Mouse (Mus musculus): ENCODE results near the gene Scap. TPM values are rescaled to one million over a fixed set of nuclear protein-coding genes. Genes with fewer than 3 reads are reported as not detected.
"Not testable (repeated sequence)": the region's sequence is repeated elsewhere in the genome, so short reads cannot be mapped to it uniquely, and the experiment has no call there.

Scap gene
- polyA plus RNA-seq, 1 experiment from 2014 or later, result 28.4 TPM

DNA sequence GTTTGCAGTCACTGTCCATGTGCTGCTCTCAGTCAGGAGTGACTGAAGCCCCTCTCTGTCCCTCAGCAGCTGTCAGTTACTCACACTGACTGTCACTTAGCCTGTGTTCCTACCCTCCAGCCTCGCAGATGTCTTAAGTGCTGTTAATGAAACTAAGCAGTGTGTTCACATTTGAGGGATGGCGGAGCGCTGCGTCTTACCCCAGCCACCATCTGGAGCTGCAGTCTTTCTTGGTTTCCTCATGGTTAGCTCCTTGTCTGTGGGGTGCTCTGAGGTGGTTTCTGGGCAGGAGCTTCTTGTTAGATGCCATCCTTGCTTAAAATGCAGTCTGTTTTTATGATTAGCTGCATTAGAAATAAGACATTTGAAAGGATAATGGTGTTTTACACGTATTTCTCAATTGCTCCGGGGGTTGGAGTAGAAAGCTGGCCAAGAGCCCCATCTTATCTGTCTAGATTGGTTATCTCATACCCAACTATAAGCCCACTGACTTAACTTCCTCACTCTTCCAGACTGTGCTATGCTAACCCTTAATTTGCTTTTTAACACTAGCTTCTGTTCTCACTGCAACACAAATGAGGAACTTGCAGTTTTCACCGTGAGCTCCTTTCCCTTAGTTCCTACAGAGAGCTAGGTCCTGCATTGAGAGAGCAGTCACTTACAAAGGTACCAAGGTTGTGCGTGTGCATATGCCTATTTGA, 19.0 kb downstream of the Scap start:
- Histone ChIP-seq H3K4me3 (ENCODE audit: low read depth, low read length) (no peak overlapping the region), H3K27me3 (ENCODE audit: control insufficient read depth, insufficient read depth, low read length) (no peaks in the 10 kb centered on the region), H3K4me2 (replicated peaks; ENCODE audit: low read depth, low read length) (no peak overlapping the region), H3K9me3 (ENCODE audit: control insufficient read depth, low read depth, low read length) (no peaks in the 10 kb centered on the region), H3K36me3 (ENCODE audit: control insufficient read depth, insufficient read depth, low read length) (peaks cover 4% of the 10 kb centered on the region; the same call in 1 of the 2 replicates), H3K27ac (ENCODE audit: low read length) (no peak overlapping the region), H3K9ac (replicated peaks; ENCODE audit: low read depth, low read length) (no peak overlapping the region), H3K4me1 (ENCODE audit: control insufficient read depth, insufficient read depth, low read length) (0 out of 2 replicates have a peak, but pooled peaks cover 3% of the 10 kb centered on the region)
- 82% methylated on average over 8 of the region's 8 CpGs for WGBS
- no peak for ATAC-seq (ENCODE audit: insufficient number of reproducible peaks, insufficient read depth, low FRiP score, low read depth)

DNA sequence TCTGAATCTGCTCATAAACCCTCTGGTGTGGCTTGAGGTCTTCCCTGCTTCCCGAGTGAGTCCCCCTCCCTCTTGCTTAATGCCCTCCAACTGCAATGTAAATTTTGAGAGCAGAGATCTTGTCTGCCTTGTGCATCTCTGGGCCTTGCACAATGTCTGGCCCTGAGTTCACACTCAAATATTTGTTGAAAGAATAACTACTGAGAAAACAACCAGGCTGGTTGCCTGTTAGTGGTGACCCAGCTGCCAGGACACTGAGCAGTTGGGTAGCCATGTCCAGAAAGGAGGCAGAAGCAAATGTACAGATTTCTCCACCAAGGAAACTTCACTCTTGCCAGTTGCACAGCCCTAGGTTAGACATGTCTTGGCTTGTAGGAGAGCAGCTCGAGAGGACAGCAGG, 25.3 kb downstream of the Scap start:
- WGBS, result 67% methylated on average over 2 of the region's 2 CpGs
- no peaks in the 10 kb centered on the region for H3K4me1 ChIP-seq (ENCODE audit: control insufficient read depth, insufficient read depth, low read length)
- no peak overlapping the region for H3K9ac ChIP-seq (replicated peaks; ENCODE audit: low read depth, low read length)
- H3K4me2 ChIP-seq (replicated peaks; ENCODE audit: low read depth, low read length), result no peak overlapping the region
- H3K27ac ChIP-seq (ENCODE audit: low read length), result no peak overlapping the region
- H3K9me3 ChIP-seq (ENCODE audit: control insufficient read depth, low read depth, low read length), result no peaks in the 10 kb centered on the region
- H3K27me3 ChIP-seq (ENCODE audit: control insufficient read depth, insufficient read depth, low read length), result no peaks in the 10 kb centered on the region
- no peak for ATAC-seq (ENCODE audit: insufficient number of reproducible peaks, insufficient read depth, low FRiP score, low read depth)
- peaks cover 3% of the 10 kb centered on the region for H3K36me3 ChIP-seq (ENCODE audit: control insufficient read depth, insufficient read depth, low read length)
- H3K4me3 ChIP-seq (ENCODE audit: low read depth, low read length), result no peak overlapping the region

DNA sequence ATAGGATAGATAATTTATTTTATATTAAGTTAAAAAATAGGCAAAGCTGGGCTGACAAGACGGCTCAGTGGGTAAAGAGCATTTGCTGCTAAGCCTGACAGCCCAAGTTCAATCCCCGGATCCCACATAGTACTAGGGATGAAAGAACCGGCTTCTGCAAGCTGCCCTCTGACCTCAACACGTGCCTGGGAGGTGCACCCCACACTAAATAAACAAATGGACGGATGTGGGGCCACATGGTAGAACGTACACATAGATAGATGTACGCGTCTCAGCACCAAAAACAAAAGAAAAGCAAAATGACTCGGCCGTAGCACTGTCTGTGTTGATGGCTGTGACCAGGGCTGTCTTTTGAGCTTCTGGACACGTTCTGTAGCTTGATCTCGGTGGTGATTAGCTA, 28.2 kb downstream of the Scap start:
- 51% methylated on average over 12 of the region's 12 CpGs for WGBS
- no peaks in the 10 kb centered on the region for H3K4me1 ChIP-seq (ENCODE audit: control insufficient read depth, insufficient read depth, low read length)
- H3K4me3 ChIP-seq (ENCODE audit: low read depth, low read length), result no peak overlapping the region
- peaks cover 3% of the 10 kb centered on the region for H3K36me3 ChIP-seq (ENCODE audit: control insufficient read depth, insufficient read depth, low read length)
- H3K4me2 ChIP-seq (replicated peaks; ENCODE audit: low read depth, low read length), result no peak overlapping the region
- H3K27me3 ChIP-seq (ENCODE audit: control insufficient read depth, insufficient read depth, low read length), result no peaks in the 10 kb centered on the region
- H3K27ac ChIP-seq (ENCODE audit: low read length), result no peak overlapping the region
- no peaks in the 10 kb centered on the region for H3K9me3 ChIP-seq (ENCODE audit: control insufficient read depth, low read depth, low read length)
- H3K9ac ChIP-seq (replicated peaks; ENCODE audit: low read depth, low read length), result no peak overlapping the region
- no peak for ATAC-seq (ENCODE audit: insufficient number of reproducible peaks, insufficient read depth, low FRiP score, low read depth)

DNA sequence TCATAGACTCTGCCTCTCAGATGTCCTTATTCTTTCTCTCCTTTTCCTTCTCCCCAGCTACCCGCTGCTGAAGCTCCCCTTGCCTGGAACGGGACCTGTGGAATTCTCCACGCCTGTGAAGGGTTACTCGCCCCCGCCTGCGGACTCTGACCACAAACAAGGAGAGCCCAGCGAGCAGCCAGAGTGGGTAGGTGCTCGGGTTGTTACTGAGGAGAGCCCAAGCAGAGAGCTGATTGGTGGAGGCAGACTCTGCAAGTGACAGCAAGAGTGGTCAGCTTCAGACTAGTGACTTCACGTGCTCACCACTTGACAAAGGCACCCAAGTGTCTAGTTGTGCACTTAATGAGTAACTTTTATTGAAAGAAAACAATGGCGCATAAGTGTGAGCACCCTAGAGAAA, 29.2 kb downstream of the Scap start:
- no peak overlapping the region for H3K27ac ChIP-seq (ENCODE audit: low read length)
- no peak overlapping the region for H3K9ac ChIP-seq (replicated peaks; ENCODE audit: low read depth, low read length)
- H3K4me1 ChIP-seq (ENCODE audit: control insufficient read depth, insufficient read depth, low read length), result no peaks in the 10 kb centered on the region
- H3K4me3 ChIP-seq (ENCODE audit: low read depth, low read length), result no peak overlapping the region
- H3K27me3 ChIP-seq (ENCODE audit: control insufficient read depth, insufficient read depth, low read length), result no peaks in the 10 kb centered on the region
- no peak overlapping the region for H3K4me2 ChIP-seq (replicated peaks; ENCODE audit: low read depth, low read length)
- 82% methylated on average over 10 of the region's 10 CpGs for WGBS
- no peak for ATAC-seq (ENCODE audit: insufficient number of reproducible peaks, insufficient read depth, low FRiP score, low read depth)
- H3K9me3 ChIP-seq (ENCODE audit: control insufficient read depth, low read depth, low read length), result no peaks in the 10 kb centered on the region
- peaks cover 3% of the 10 kb centered on the region for H3K36me3 ChIP-seq (ENCODE audit: control insufficient read depth, insufficient read depth, low read length)

DNA sequence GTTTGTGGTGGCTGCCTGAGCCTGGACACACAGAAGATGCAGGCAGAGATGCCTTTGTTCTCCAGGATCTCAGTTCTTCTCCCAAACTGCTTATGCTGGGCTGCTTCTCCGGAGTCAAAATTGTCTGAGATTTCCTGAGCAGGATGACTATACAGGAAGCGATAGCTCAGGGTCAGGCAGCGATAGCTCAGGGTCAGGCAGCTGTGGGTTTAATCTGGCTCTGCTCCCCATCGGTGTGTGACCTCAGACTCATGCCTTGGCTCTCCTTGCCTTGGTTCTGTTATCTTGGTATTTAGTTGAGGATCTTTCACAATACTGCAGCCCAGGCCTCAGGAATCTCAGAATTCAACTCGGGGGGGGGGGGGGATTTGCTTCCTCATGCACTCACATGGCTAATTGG, 33.7 kb downstream of the Scap start:
- H3K9me3 ChIP-seq (ENCODE audit: control insufficient read depth, low read depth, low read length), result no peaks in the 10 kb centered on the region
- H3K27ac ChIP-seq (ENCODE audit: low read length), result no peak overlapping the region
- peaks cover 4% of the 10 kb centered on the region for H3K36me3 ChIP-seq (ENCODE audit: control insufficient read depth, insufficient read depth, low read length)
- no peak overlapping the region for H3K9ac ChIP-seq (replicated peaks; ENCODE audit: low read depth, low read length)
- 79% methylated on average over 5 of the region's 5 CpGs for WGBS
- H3K4me1 ChIP-seq (ENCODE audit: control insufficient read depth, insufficient read depth, low read length), result no peaks in the 10 kb centered on the region
- no peak overlapping the region for H3K4me2 ChIP-seq (replicated peaks; ENCODE audit: low read depth, low read length)
- H3K27me3 ChIP-seq (ENCODE audit: control insufficient read depth, insufficient read depth, low read length), result no peaks in the 10 kb centered on the region
- ATAC-seq (ENCODE audit: insufficient number of reproducible peaks, insufficient read depth, low FRiP score, low read depth), result no peak
- no peak overlapping the region for H3K4me3 ChIP-seq (ENCODE audit: low read depth, low read length)

DNA sequence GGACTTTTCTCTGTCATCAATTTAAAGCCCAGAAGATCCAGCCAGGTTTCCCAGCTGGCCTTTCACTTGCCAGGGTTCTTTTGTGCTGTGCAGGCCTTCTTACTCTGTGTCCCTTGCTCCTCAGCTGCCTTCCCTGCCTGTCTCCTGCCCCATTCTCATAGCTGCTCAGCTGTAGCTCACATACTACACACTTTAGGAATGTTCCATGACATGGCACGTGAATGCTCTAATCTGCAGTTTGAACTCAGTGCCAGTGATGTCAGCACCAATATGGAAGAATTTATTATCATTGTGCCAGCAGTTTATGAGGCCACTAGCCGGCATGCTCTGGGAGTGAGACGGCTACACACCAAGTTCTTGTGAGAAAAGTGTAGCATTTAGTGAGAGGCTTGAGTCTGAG, 36.8 kb downstream of the Scap start:
- Histone ChIP-seq H3K4me3 (ENCODE audit: low read depth, low read length) (no peak overlapping the region), H3K27ac (ENCODE audit: low read length) (no peak overlapping the region), H3K9me3 (ENCODE audit: control insufficient read depth, low read depth, low read length) (no peaks in the 10 kb centered on the region)

DNA sequence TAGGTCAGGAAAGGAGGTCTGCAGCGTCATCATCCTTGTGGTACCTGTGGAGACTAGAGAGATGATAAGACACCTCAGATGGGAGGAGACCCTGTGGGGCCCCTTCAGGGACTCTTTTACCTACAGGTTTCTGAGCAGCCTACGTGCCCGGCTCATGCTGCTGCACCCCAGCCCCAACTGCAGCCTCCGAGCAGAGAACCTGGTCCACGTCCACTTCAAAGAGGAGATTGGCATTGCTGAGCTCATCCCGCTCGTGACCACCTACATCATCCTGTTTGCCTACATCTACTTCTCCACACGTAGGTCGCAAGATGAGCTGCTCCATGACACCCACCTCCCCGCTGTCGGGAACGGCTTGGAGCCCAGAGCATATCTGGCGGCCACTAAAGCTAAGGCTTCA, 40.8 kb downstream of the Scap start:
- WGBS, result 95% methylated on average over 13 of the region's 13 CpGs

More for the DNA sequence above, 36.8 kb downstream of the Scap start:
- peaks cover 22% of the 10 kb centered on the region for H3K36me3 ChIP-seq (ENCODE audit: control insufficient read depth, insufficient read depth, low read length)
- H3K9ac ChIP-seq (replicated peaks; ENCODE audit: low read depth, low read length), result no peak overlapping the region
- H3K4me2 ChIP-seq (replicated peaks; ENCODE audit: low read depth, low read length), result no peak overlapping the region
- ATAC-seq (ENCODE audit: insufficient number of reproducible peaks, insufficient read depth, low FRiP score, low read depth), result no peak
- no peaks in the 10 kb centered on the region for H3K4me1 ChIP-seq (ENCODE audit: control insufficient read depth, insufficient read depth, low read length)
- H3K27me3 ChIP-seq (ENCODE audit: control insufficient read depth, insufficient read depth, low read length), result no peaks in the 10 kb centered on the region
- 87% methylated on average over 3 of the region's 3 CpGs for WGBS

DNA sequence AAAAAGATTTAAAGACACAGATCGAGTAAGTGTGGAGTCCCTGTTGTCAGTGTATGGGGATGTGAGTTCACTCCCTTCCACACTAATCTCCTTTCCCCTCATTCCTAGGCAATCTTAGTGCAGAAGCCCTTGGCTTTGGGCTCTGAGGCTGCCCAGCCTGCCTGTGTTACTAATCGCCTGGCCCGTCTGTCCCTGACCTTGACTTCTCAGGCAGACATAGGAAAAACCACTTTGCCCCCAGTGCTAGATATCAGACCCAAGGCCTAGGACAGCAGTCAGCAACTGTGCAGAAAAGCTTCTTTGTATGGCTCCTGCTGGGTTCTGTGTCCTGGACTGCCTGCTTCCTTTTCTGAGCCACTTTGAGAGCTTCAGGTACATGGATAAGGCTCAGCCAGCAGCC, 42.6 kb downstream of the Scap start:
- H3K4me2 ChIP-seq (replicated peaks; ENCODE audit: low read depth, low read length), result no peak overlapping the region
- H3K27ac ChIP-seq (ENCODE audit: low read length), result no peak overlapping the region
- peaks cover 32% of the 10 kb centered on the region for H3K36me3 ChIP-seq (ENCODE audit: control insufficient read depth, insufficient read depth, low read length)
- no peaks in the 10 kb centered on the region for H3K4me1 ChIP-seq (ENCODE audit: control insufficient read depth, insufficient read depth, low read length)
- 86% methylated on average over 3 of the region's 3 CpGs for WGBS
- ATAC-seq (ENCODE audit: insufficient number of reproducible peaks, insufficient read depth, low FRiP score, low read depth), result no peak
- H3K9ac ChIP-seq (replicated peaks; ENCODE audit: low read depth, low read length), result no peak overlapping the region
- no peaks in the 10 kb centered on the region for H3K27me3 ChIP-seq (ENCODE audit: control insufficient read depth, insufficient read depth, low read length)
- H3K9me3 ChIP-seq (ENCODE audit: control insufficient read depth, low read depth, low read length), result no peaks in the 10 kb centered on the region
- no peak overlapping the region for H3K4me3 ChIP-seq (ENCODE audit: low read depth, low read length)

More for the DNA sequence above, 40.8 kb downstream of the Scap start:
- Histone ChIP-seq H3K9ac (replicated peaks; ENCODE audit: low read depth, low read length) (no peak overlapping the region), H3K4me2 (replicated peaks; ENCODE audit: low read depth, low read length) (no peak overlapping the region), H3K27ac (ENCODE audit: low read length) (no peak overlapping the region), H3K9me3 (ENCODE audit: control insufficient read depth, low read depth, low read length) (no peaks in the 10 kb centered on the region), H3K27me3 (ENCODE audit: control insufficient read depth, insufficient read depth, low read length) (no peaks in the 10 kb centered on the region), H3K4me3 (ENCODE audit: low read depth, low read length) (no peak overlapping the region), H3K36me3 (ENCODE audit: control insufficient read depth, insufficient read depth, low read length) (peaks cover 22% of the 10 kb centered on the region), H3K4me1 (ENCODE audit: control insufficient read depth, insufficient read depth, low read length) (no peaks in the 10 kb centered on the region)
- no peak for ATAC-seq (ENCODE audit: insufficient number of reproducible peaks, insufficient read depth, low FRiP score, low read depth)

DNA sequence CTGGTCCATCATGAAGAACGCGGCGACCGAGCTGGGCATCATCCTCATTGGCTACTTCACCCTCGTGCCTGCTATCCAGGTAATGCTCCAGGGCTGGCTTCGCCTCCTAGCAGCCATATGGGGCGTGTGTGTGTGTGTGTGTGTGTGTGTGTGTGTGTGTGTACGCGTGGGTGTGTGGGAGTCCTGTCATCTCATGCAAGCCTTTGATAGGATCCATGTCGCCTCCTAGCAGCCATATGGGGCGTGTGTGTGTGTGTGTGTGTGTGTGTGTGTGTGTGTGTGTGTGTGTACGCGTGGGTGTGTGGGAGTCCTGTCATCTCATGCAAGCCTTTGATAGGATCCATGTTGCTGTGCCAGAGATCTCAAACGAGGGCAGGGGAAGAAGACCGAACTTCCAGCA, 44.6 kb downstream of the Scap start:
- not testable (repeated sequence) for H3K9me3 ChIP-seq (ENCODE audit: control insufficient read depth, low read depth, low read length); H3K27me3 ChIP-seq (ENCODE audit: control insufficient read depth, insufficient read depth, low read length); H3K9ac ChIP-seq (replicated peaks; ENCODE audit: low read depth, low read length); H3K4me2 ChIP-seq (replicated peaks; ENCODE audit: low read depth, low read length); ATAC-seq (ENCODE audit: insufficient number of reproducible peaks, insufficient read depth, low FRiP score, low read depth); H3K4me3 ChIP-seq (ENCODE audit: low read depth, low read length); H3K4me1 ChIP-seq (ENCODE audit: control insufficient read depth, insufficient read depth, low read length); H3K27ac ChIP-seq (ENCODE audit: low read length)
- peaks cover 37% of the 10 kb centered on the region for H3K36me3 ChIP-seq (ENCODE audit: control insufficient read depth, insufficient read depth, low read length)
- 80% methylated on average over 15 of the region's 15 CpGs for WGBS

Data from stomach, embryonic 14.5 days (tissue).